Mouse (Mus musculus) ZHBTc4 (cell line): ENCODE measurements around the gene Banf1.

ENCODE experiments used
- DNase-seq: peaks from one replicate; pipeline ENCODE4 v3.0.0-alpha.2; 2011; ENCODE audit warnings: low read depth, low spot score

The Banf1 gene

DNA sequence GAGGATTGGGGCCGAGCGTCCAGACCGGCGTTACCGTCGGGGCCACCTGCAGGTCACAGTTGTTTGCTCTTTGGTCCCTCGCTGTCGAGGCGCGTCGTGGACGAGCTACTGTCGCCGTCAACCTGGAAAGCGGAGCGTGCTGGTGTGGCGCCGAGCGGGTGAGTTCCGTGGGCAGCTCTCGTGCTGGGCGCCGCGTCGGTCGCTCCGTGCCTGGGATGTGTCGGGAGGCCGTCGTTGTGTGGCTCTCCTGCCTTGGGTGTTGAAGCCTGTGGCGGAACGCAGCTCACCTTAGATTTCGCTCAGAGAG lies at the start of gene Banf1:
TSS of gene Banf1 (minus strand) at position 116 of the 307 bp plus-strand sequence.
- DNase-seq = no peak

- DNase-seq = no peak
These were observed 47.6 kb upstream of the Banf1 start for GRCm38 (mm10) chr19:5414534-5414957.

DNA sequence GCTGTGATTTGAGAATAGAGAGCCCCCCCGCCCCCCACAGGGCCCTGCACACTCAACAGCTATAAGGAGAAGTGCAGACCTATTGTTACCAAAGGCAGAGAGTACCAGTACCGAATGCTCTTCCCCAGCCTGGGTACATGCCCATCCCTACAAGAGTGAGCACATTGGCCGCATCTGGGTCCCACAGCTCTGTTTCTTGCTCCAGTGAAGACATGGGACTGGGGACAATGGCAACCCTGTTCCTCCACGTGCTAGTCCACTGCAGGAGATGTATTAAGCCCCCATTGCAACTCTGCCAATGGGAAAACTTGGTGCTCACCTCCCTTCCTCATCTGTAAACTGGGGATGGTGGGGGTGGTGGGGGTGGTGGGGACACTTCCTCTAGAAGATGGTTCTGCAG lies 46.9 kb upstream of the Banf1 start:
- no peak for DNase-seq

- DNase-seq = no peak
These were observed 45.0 kb upstream of the Banf1 start for GRCm38 (mm10) chr19:5411961-5412360.

DNA sequence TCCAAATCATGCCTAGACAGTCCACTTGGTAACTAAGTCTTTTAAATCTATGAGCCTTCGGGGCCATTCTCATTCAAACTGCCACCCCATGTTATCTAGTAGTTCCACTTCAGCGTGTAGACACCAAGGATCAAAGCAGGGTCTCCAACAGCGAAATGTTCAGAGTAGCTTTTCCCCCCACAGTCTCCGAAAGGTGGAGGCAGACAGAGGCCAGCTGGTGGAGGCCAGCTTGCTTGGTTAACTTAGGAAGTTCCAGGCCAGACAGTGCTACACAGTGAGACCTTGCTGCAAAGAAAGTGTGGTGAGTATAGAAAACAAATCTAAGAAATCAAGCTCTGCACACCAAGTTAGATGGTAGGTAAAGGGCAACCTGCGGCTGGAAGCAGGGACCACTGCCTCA lies 43.7 kb upstream of the Banf1 start:
- DNase-seq = no peak

DNA sequence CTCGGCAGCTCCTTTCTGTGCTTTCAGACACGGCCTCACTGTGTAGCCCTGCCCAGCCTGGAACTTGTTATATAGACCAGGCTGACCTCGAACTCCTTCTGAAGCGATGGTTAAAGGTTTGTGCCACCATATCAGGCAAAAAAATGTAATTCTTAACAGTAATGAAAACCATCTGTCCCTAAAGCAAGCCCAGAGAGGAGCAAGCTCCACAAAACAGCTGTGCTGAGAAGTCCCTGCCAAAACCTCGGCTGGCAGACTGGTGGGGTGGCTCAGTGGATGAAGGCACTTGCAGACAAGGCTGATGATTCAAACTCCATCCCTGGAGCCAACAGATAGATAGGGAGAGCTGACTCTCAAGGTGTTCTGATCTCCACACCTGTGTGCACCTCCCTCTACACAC lies 42.1 kb upstream of the Banf1 start:
- DNase-seq = no peak

DNA sequence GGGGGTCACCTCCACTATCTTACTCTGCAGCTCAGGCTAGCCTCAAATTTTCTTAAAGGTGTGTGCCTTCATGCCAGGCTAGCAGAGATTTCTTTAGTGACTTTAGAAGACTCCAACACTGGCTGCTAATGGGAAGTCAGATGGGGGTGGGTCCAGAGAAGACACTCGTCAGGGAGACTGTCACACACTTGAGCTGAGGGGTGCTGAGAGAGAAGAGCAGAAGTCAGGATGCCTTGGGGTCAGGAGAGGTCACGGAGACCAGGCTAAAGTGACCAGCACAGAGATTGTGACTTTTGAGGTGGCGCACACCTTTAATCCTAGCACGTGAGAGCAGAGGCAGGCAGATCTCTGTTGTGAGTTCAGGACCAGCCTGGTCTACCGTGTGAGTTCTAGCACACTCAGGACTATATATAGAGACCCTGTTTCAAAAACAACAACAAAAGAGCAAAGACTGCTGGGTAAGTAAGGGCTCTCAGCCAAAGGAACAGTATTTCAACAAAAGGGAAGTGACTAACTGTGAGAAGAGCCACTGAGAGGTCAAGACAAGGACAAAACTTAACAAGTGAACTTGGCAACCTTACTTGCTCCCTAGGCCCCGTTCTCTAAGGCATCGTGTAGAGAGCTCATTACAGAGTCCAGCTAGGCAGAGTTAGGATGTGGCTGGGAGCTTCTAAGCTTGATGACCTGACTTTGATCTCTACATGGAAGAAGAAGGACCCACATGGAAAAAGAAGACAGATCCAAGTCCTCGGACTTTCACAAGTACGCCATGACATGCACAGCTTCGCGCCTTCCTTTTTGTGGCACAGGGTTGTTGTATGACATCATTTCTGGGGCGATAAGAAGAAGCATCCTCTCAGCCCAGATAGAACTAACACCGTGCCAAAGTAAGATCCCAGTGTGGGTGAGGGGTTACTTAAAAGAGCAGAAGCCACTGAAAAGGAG lies 41.4 kb upstream of the Banf1 start:
- DNase-seq = no peak

DNA sequence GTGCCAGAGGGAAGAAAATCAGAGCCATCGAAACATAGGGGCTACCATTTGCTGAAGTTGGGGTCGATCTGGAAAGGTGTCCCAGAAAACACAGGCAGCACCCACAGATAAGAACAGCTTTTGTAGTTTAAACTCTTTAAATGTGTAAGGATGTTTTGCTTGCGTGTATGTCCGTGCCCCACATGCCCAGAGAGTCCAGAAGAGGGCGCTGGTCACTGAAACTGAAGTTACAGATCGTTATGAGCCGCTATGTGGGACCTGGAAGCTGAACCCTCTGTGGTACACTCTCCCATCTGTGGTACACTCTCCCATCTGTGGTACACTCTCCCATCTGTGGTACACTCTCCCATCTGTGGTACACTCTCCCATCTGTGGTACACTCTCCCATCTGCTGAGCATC lies 40.2 kb upstream of the Banf1 start:
- DNase-seq = peak; percentile 68

GRCm38 (mm10) chr19:5406531-5407126 lies 39.7 kb upstream of the Banf1 start:
- peak; percentile 56 for DNase-seq

DNA sequence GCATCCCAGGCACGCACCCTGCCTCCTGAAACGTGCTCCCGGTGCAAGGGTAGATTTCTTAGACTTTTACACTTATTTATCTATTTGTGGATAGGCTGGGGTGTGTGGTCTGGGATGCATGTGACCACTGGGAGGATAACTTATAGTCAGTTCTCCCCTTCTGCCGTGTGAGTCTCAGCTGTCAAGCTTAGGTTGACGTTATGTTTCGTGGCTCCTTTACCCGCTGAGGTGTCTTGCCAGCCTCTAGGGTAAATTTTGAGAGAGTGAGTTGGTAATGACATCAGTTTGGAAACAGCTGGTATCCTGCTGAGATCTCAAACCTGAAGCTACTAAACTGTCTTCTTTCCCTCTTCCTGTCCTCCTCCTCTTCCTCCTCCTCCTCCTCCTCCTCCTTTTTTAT lies 39.0 kb upstream of the Banf1 start:
- no peak for DNase-seq

DNA sequence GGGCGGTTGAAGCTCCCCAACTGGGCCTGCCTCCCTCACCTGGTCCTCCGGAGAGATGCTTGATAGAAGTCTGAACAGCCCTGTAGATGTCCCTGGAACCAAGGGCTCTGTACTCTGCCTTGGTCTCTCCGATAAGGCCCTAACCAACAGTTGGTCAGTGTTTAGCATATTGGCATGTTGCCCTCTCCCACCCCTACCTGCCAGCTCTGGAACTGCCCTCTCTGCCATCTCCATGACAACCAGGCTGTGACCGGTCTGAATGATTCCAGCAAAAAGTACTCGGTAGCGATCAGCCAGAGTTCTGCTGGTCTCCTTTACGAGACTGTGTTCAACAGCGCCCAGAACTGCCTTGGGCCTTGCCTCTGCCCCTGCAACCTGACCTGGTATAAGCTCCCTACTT lies 35.3 kb upstream of the Banf1 start, which contains the start of gene Tsga10ip:
TSS of gene Tsga10ip (minus strand) at position 234 of the 400 bp plus-strand sequence.
- peak; percentile 29 for DNase-seq

DNA sequence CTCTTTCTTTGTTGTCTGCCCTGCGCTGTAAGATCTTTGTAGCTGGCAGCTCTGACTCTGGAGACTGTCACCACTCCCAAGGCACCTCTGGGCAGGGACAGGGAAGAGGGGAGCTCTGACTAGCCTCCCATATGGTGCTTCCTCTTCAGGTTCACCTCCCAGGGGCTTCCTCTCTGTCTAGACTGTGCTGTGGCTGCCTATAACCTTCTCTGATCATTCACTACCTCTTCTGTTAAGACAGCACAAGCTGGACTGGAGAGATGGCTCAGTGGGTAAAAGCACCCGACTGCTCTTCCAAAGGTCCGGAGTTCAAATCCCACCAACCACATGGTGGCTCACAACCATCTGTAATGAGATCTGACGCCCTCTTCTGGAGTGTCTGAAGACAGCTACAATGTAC lies 34.1 kb upstream of the Banf1 start:
- peak; percentile 36 for DNase-seq

- no peak for DNase-seq
These were observed 28.4 kb upstream of the Banf1 start for GRCm38 (mm10) chr19:5395371-5395770.

DNA sequence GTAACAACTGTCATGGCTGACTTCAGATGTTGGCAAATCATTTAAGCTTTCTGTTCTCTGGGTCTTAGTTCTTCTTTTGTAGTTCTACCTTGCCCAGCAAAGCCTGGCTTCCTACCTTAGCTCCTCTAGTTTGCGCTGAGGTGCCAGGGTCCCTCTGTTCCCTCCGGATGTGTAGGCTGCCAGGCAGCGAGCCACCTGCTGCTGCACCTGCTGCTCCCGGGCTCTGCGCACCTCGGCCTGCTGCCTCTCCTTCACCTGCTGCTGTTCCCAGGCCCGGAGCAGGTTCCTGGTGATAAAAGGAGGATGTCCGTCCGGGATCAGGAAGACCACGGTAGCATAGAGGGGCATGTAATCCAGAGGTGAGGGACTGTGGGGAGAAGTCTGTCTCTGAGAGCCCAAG lies 27.2 kb upstream of the Banf1 start:
- DNase-seq = no peak

- no peak for DNase-seq
These were observed 25.9 kb upstream of the Banf1 start for GRCm38 (mm10) chr19:5392892-5393291.

DNA sequence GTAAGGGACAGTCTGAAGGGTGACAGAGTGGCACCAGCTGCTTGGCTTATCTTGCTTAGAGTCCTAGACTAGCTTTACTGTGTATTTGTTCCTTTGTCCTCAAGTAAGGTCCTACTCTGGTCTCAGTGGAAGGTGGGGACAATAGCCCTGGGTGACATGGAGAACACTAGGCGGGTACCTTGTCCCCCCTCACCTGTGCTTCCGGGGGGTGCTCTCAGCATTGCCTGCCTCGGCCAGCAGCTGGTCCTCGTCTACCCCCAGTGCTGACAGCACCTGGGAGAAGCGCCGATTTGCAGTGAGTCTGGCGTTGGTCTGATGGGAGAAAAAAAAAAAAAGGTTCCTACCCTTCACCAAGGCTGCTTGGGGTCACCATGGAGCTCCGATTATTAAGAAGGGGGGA lies 23.4 kb upstream of the Banf1 start:
- no peak for DNase-seq

GRCm38 (mm10) chr19:5389647-5390046 lies 22.7 kb upstream of the Banf1 start:
- peak; percentile 61 for DNase-seq

DNA sequence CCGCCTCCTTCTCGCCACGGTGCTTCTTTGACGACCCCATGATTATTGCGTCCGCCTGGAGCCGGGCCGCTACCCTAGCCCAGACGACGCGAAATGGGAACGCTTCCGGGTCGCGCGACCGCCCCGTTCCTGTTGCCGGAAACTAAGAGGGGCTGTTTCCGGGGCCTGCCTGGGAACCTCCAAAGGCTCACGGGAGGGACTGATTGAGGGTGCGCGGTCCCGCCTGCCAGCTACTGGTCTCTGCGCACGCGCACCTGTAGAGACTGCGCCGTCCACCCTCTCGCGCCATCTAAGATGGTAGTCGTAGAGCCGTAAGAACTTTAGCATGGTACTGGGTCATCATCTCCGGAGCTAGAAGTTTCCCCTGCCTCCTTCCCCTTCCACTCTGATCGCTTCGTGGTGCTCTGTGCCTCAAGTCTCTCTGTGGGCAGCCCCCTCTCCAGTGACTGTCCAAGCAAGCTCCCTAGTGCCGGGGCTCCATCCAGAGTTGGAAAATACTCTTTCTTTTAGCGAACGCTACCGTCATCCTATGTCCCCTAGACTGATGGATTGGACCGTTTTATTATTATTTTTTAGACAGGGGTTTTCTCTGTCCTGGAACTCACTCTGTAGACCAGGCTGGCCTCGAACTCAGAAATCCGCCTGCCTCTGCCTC lies 21.7 kb upstream of the Banf1 start, which contains the start of gene Sart1:
TSS of gene Sart1 (minus strand) at position 116 of the 655 bp plus-strand sequence.
- DNase-seq = peak; percentile 98

DNA sequence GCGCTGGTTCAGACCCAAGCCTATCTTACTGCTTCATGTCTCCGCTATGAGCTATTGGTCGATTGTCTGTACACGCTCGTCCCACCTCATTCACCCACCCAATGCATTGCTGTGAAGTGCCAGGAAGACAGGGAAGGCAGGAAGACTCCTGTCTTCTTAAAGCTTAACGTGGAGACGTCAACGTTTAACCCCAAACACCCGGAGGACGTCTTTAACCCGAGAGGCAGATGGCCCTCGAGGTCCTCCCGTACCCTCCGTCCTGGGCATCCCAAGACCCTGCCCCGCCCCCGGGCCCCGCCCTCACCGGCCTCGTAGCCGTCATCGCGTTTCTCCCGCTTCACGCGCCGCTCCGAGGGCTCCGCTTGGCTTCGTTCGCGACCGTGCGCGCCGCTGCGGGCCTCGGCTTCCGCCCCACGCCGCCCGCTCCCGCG lies 21.1 kb upstream of the Banf1 start:
- DNase-seq = peak; percentile 47

DNA sequence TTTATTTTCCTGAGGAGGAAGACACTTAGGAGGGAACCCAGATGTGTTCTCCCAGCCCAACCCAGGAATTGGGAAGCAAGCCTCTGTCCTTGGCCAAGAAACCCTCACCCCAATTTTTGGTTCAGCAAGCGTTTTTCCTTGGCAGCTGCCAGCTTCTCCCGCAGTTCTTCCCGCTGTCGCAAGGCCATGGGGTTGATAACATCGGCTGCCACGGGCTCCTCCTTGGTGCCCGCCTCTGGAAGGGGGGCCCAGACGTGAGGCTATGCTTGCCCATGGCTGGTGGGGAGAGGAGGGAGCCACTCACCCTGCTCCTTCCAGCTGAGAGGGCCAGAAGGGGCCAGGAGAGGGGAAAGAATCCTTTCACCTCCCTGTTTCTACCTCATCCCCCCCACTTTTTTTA lies 17.7 kb upstream of the Banf1 start:
- DNase-seq = no peak

GRCm38 (mm10) chr19:5383326-5383725 lies 16.4 kb upstream of the Banf1 start:
- no peak for DNase-seq

GRCm38 (mm10) chr19:5377446-5377845 lies 10.5 kb upstream of the Banf1 start:
- no peak for DNase-seq
